Mouse (Mus musculus): ENCODE measurements around the gene Tsen54. TPM values are rescaled to one million over a fixed set of nuclear protein-coding genes. Genes with fewer than 3 reads are reported as not detected.

The Tsen54 gene
- polyA plus RNA-seq, 1 experiment, result 28.9 TPM

DNA sequence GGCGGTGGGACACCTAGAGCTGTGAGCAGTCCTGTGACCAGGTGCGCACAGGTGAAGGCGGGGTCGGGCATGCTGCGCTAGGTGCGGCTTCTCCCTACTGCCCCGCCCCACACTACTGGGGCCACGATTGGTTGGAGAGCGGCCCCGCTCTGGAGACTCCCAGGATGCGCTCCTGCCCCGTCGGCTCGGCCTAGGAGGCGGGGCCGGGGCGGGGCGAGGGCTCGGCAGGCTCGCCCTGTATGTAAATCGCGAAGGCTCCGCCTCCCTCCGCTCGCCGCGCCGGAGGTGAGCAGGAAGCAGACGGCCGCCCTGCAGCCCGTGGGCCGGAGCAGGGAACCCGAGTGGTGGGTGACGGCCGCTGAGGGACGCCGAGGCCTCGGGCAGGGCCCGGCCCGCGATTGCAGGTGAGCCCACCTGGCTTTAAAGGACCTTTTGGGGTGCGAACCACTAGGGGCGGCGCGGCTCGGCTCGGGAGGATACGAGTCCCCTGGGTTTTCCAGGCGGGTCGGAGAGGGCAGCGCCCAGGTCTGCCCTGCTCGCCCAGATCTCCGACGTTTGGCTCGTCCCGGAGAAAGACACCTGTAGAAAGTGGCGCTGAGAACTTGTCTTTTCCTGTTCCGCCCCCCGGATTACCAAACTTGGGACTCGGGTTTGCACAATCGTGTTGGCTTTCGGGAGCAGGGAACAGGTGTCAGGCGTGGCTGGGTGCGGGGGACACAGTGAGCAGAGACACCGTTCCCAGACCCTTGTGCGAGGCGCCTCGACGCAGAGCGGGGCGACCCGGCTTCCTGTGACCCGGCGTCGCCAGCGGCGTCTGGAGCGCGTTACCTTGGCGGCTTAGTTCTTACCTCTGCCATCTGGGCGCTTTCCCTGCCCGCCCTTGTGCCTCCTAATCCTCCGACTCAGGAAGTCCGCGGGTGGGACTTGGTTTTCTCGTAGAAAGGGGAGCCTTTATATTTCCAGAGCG, 9.5 kb downstream of the Tsen54 start, which contains the start of gene Llgl2:
TSS of gene Llgl2 (plus strand) at position 276 of the 967 bp plus-strand sequence.
- peak within 1 kb of the TSS; percentile 70 for H3K4me3 ChIP-seq (replicated peaks; ENCODE audit: extremely low read depth, low read depth, low read length)
- WGBS, result 1% methylated on average over 87 of the region's 87 CpGs
- DNase-seq, result peak; percentile 86
- TF ChIP-seq CTCF (IDR thresholded peaks at IDR 0.05; ENCODE audit: insufficient read depth, low read length), result no peak
- peak; percentile 73 for TF ChIP-seq POLR2A (IDR thresholded peaks at IDR 0.05; ENCODE audit: borderline replicate concordance, extremely low read depth, low read depth, low read length)
- H3K4me1 ChIP-seq (ENCODE audit: control insufficient read depth, insufficient read depth, low read length), result no peaks in the 10 kb centered on the region; the same call in 1 of the 2 replicates

DNA sequence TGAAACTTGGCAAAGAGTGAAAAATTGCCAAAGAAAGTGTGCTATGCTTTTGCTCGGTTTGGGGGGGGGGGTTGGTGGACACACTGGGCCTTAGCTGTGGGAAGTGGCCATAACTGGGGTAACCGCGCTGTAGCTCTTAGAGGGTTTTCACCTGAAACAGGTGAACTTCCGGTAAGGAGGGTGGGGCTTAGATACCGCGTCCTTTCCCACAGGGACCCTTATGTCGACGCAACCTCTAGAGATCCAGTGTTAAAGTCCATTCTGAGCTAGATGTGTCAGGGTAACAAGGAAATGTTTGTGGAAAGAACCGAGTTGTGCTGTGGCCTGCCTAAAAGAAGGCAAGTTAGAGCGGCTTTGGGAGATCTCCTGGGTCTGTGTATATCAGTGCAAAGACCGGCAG, 10.3 kb downstream of the Tsen54 start:
- TF ChIP-seq POLR2A (IDR thresholded peaks at IDR 0.05; ENCODE audit: borderline replicate concordance, extremely low read depth, low read depth, low read length) (no peak), CTCF (IDR thresholded peaks at IDR 0.05; ENCODE audit: insufficient read depth, low read length) (no peak)
- 25% methylated on average over 11 of the region's 11 CpGs for WGBS
- Histone ChIP-seq H3K4me1 (ENCODE audit: control insufficient read depth, insufficient read depth, low read length) (no peaks in the 10 kb centered on the region; the same call in 1 of the 2 replicates), H3K4me3 (replicated peaks; ENCODE audit: extremely low read depth, low read depth, low read length) (peak overlapping the region; percentile 70)
- no peak for DNase-seq

DNA sequence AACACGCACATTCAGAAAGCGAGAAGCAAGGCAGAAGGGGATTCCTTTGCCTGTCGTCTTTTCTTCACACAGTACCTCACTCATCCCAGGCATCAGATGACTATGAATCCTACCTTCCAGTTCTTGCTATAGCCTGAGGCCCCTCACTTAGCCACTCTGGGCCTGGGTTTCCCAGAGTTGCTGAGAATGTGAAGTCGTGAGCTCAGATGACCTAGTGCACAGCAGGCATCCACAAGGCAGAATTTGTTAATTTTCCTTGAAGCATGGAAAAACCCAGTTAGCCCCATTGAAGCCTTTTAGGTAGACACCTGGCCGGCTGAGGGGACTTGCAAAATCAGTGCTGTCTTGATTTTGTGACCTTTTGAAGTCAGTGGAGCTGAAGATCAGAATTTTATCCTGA, 12.0 kb downstream of the Tsen54 start:
- no peak for TF ChIP-seq POLR2A (IDR thresholded peaks at IDR 0.05; ENCODE audit: borderline replicate concordance, extremely low read depth, low read depth, low read length)
- no peak for TF ChIP-seq CTCF (IDR thresholded peaks at IDR 0.05; ENCODE audit: insufficient read depth, low read length)
- no peak overlapping the region for H3K4me3 ChIP-seq (replicated peaks; ENCODE audit: extremely low read depth, low read depth, low read length)

DNA sequence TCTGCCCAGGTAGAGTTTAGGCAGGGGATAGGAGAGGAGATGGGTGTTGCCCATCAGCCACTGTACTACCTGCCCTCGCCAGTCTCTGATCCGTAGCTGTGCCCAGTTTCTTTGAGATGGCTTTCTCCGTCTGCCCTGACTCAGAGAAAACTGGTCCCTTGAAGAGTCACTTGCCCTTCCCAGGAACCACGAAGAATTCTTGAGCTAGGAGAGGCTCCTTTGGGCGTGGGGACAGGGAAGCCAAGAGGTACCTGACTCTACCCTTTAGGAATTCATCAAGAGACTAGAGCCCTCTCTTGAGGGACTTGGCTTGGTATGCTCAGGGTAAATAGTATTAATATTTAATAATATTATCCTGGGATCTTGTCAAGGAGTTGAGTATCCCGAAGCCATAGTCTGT, 13.1 kb downstream of the Tsen54 start:
- Histone ChIP-seq H3K4me3 (replicated peaks; ENCODE audit: extremely low read depth, low read depth, low read length) (no peak overlapping the region), H3K4me1 (ENCODE audit: control insufficient read depth, insufficient read depth, low read length) (peaks cover 4% of the 10 kb centered on the region)
- DNase-seq, result no peak
- WGBS, result 66% methylated on average over 6 of the region's 6 CpGs
- TF ChIP-seq POLR2A (IDR thresholded peaks at IDR 0.05; ENCODE audit: borderline replicate concordance, extremely low read depth, low read depth, low read length), result no peak
- TF ChIP-seq CTCF (IDR thresholded peaks at IDR 0.05; ENCODE audit: insufficient read depth, low read length), result no peak

More for the DNA sequence above, 12.0 kb downstream of the Tsen54 start:
- H3K4me1 ChIP-seq (ENCODE audit: control insufficient read depth, insufficient read depth, low read length), result no peaks in the 10 kb centered on the region; the same call in none of the 2 replicates
- 58% methylated on average over 5 of the region's 5 CpGs for WGBS
- DNase-seq, result no peak

DNA sequence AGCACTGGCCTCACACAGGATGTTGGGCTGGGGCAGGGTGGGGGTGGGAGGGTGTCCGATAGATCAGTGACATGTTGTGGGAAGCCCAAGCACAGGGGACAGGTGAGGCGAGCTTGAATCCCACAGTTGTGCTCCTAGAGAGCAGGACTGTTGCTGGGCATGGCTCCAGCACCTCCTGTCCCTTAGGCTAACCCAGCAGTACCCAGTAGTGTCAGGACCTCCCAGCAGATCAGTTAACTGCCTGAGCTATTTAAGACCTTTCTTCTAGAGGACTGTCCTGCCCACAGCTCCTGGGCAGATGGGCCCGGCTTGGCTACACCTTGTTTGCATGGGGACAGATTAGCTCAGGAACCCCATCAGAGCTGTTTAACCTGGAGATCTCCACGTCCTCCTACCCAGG, 14.5 kb downstream of the Tsen54 start:
- no peak overlapping the region for H3K4me3 ChIP-seq (replicated peaks; ENCODE audit: extremely low read depth, low read depth, low read length)
- WGBS, result 71% methylated on average over 4 of the region's 4 CpGs
- no peak for DNase-seq
- TF ChIP-seq CTCF (IDR thresholded peaks at IDR 0.05; ENCODE audit: insufficient read depth, low read length) (no peak), POLR2A (IDR thresholded peaks at IDR 0.05; ENCODE audit: borderline replicate concordance, extremely low read depth, low read depth, low read length) (no peak)
- H3K4me1 ChIP-seq (ENCODE audit: control insufficient read depth, insufficient read depth, low read length), result peaks cover 7% of the 10 kb centered on the region

DNA sequence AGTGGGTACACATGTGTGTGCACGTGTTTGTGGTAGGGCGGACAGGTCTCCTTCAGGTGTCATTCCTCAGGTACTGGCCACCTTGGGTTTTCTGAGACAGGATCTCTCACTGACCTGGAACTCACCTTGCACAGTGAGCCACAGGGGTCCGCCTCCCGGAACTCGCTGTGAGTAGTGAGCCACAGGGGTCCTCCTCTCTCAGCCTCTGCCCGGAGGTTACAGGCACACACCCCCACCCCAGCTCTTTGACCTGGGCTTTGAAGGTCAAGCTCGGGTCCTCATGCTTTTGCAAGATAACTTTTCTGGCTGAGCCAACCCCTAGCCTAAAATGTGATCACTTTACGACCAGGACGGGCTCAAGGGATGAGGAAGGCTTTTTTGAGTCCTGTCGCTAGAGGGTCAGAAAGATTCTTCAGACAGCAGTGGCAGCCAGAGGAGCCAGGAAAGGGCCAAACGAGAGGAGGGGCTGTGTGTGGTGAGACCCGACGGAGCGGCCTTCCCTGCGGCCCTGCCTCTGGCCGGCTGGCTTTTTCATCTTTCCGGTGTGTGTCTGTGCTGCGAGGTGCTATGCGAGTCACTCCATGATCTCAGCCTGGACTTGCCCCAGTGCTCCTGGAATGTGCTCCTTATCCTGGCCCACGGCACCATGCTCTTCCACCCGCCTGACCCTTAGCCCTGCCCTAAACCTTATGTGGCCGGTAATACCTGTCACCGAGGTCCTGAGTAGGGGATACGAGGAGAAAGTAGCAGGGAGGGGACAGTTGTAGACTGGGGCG, 16.2 kb downstream of the Tsen54 start:
- H3K4me1 ChIP-seq (ENCODE audit: control insufficient read depth, insufficient read depth, low read length), result peaks cover 7% of the 10 kb centered on the region
- TF ChIP-seq POLR2A (IDR thresholded peaks at IDR 0.05; ENCODE audit: borderline replicate concordance, extremely low read depth, low read depth, low read length) (no peak), CTCF (IDR thresholded peaks at IDR 0.05; ENCODE audit: insufficient read depth, low read length) (no peak)
- WGBS, result 47% methylated on average over 25 of the region's 25 CpGs
- no peak overlapping the region for H3K4me3 ChIP-seq (replicated peaks; ENCODE audit: extremely low read depth, low read depth, low read length)
- no peak for DNase-seq

DNA sequence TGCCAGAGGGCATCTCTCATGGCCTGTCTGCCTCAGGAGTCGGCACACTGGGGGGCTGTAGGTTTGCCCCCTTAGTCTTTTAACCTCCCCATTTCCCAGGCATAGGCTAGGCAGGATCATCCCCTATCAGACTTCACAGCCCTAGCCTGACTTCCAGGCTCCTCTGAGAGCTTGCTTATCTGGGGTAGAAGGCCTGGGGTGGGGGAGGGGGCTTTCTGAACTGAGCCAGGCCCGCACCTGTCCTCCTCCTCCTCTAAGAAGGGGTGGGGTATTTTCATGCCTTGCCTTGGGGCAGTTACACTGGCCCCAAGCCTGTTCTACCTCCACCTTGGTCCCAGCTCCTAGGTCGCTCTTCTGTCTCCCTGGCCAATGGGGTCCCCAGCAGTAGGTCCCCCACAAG, 17.0 kb downstream of the Tsen54 start:
- Histone ChIP-seq H3K4me3 (replicated peaks; ENCODE audit: extremely low read depth, low read depth, low read length) (no peak overlapping the region), H3K4me1 (ENCODE audit: control insufficient read depth, insufficient read depth, low read length) (peaks cover 7% of the 10 kb centered on the region)
- no peak for DNase-seq
- 54% methylated on average over 3 of the region's 3 CpGs for WGBS
- TF ChIP-seq POLR2A (IDR thresholded peaks at IDR 0.05; ENCODE audit: borderline replicate concordance, extremely low read depth, low read depth, low read length), result no peak
- TF ChIP-seq CTCF (IDR thresholded peaks at IDR 0.05; ENCODE audit: insufficient read depth, low read length), result no peak

DNA sequence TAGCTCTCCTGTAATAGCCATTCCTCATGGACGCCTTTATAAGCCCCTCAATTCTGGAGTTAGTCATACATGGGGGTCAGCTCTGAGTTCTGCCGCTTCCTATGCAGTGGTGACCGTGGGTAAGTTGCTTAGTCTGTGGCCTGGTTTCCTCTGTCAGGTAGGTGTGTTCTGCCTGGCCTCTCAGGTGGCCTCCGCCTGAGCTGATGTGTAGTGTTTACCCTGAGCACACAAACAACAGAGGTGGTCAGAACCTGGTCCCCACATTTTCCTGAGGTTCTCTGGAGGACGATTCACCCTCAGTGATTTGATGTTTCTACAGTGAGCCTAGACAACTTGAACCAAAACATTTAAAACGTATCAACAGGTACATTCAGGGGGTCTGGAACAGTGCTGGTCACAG, 17.5 kb downstream of the Tsen54 start:
- WGBS, result 63% methylated on average over 6 of the region's 6 CpGs
- Histone ChIP-seq H3K4me1 (ENCODE audit: control insufficient read depth, insufficient read depth, low read length) (peaks cover 7% of the 10 kb centered on the region), H3K4me3 (replicated peaks; ENCODE audit: extremely low read depth, low read depth, low read length) (no peak overlapping the region)
- no peak for DNase-seq
- TF ChIP-seq POLR2A (IDR thresholded peaks at IDR 0.05; ENCODE audit: borderline replicate concordance, extremely low read depth, low read depth, low read length) (no peak), CTCF (IDR thresholded peaks at IDR 0.05; ENCODE audit: insufficient read depth, low read length) (no peak)

DNA sequence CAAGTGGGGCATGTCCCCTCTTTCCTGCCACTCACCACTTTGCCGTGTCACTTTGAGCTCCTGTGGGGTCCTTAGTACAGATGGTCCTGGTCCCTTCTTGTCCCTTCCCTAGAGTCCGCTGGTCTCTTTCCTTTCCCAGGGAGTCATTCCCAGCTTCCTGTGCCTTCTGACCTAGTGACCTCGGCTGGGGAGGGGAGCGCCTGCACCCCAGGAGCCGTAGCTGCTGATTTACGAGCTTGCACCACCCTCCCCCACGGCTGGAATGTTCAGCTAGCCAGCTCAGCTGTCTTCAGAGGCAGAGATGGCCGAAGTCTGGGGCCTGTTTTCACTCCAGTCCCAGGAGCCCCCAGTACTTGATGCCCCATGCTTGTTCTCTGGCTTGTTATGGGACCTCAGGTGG, 18.0 kb downstream of the Tsen54 start:
- 38% methylated on average over 8 of the region's 8 CpGs for WGBS

More for the DNA sequence above, 18.0 kb downstream of the Tsen54 start:
- DNase-seq, result no peak
- Histone ChIP-seq H3K4me3 (replicated peaks; ENCODE audit: extremely low read depth, low read depth, low read length) (no peak overlapping the region), H3K4me1 (ENCODE audit: control insufficient read depth, insufficient read depth, low read length) (peaks cover 7% of the 10 kb centered on the region)
- no peak for TF ChIP-seq CTCF (IDR thresholded peaks at IDR 0.05; ENCODE audit: insufficient read depth, low read length)
- no peak for TF ChIP-seq POLR2A (IDR thresholded peaks at IDR 0.05; ENCODE audit: borderline replicate concordance, extremely low read depth, low read depth, low read length)

Measured in lung, adult 2 months (tissue).